Mouse (Mus musculus): ENCODE results near the gene Ifna14.
"Not testable (repeated sequence)": the region's sequence is repeated elsewhere in the genome, so short reads cannot be mapped to it uniquely, and the experiment has no call there.

The Ifna14 gene

DNA sequence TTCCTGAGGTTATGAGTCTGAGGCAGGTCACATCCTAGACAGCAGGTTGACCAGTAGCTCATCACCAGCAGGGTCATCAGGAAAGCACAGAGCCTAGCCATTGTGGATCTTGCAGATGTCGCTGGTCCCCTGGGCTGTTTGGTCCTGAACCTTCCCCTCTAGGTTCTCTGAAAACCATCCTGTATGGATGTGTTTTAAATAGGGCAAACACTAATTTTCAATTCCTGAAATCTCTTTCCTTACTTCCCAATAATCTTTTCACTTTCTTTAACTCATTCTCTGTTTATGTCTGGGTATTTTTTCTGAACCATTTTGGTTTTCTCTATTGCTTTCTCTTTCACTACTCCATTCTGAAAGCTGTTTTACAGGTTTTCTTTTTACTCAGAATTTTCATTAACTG lies at the start of gene Ifna14:
Gene Ifna14 (minus strand): TSS at position 101 of the 400 bp plus-strand sequence.
- no peak for DNase-seq

DNA sequence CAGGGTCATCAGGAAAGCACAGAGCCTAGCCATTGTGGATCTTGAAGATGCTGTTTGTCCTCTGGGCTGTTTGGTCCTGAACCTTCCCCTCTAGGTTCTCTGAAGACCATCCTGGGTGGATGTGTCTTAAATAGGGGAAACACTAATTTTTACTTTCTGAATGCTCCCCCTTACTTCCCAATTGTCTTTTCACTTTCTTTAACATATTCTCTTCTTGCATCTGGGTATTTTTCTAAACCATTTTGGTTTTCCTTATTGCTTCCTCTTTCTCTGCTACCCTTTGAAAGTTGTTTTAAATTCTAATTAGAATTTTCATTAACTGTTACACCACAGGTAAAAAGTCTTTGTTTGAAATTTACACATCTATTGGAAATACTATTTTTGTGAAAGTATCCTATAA lies 31.7 kb upstream of the Ifna14 start, which contains the start of gene Ifna12:
Gene Ifna12 (minus strand): TSS at position 101 of the 400 bp plus-strand sequence.
- no peak for DNase-seq

DNA sequence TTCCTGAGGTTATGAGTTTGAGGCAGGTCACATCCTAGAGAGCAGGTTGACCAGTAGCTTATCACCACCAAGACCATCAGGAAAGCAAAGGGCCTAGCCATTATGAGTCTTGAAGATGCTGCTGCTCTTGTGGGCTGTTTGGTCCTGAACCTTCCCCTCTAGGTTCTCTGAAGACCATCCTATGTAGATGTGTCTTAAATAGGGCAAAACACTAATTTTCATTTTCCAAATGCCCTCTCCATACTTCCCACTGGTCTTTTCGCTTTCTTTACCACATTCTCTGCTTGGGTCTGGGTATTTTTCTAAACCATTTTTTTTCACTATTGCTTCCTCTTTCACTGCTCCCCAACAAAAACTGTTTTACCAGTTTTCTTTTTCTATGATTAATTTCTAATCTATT lies 20.7 kb upstream of the Ifna14 start, which contains the start of gene Ifna9:
Gene Ifna9 (minus strand): TSS at position 101 of the 400 bp plus-strand sequence.
- DNase-seq, result no peak

DNA sequence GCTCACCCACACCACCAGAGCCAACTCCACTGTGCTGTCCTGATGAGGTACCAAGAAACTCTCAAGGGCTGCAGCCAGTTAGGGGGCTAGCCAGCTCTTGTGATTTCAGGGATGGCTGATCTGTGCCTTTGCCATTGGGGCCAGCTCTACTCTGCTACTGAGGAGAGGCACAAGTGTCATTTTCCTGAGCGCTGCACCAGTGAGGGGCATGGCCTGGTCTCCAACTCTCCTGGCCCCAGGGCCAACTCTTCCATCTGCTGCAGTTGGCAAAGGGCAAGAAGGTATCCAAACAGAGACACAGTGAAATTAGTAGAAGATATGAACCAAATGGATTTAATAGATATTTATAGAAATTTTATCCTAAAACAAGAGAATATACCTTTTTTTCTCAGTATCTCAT lies 9.8 kb downstream of the Ifna14 start:
- DNase-seq, result no peak

DNA sequence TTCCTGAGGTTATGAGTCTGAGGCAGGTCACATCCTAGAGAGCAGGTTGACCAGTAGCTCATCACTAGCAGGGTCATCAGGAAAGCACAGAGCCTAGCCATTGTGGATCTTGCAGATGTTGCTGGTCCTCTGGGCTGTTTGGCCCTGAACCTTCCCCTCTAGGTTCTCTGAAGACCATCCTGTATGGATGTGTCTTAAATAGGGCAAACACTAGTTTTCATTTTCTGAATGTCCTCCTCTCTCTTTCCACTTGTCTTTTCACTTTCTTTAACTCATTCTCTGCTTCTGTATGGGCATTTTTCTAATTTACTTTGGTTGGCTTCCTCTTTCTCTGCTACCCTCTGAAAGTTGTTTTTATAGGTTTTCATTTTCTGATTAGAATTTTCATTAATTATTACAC lies 13.5 kb downstream of the Ifna14 start, which contains the start of gene Ifna15:
Gene Ifna15 (minus strand): TSS at position 101 of the 400 bp plus-strand sequence.
- DNase-seq, result not testable (repeated sequence)

DNA sequence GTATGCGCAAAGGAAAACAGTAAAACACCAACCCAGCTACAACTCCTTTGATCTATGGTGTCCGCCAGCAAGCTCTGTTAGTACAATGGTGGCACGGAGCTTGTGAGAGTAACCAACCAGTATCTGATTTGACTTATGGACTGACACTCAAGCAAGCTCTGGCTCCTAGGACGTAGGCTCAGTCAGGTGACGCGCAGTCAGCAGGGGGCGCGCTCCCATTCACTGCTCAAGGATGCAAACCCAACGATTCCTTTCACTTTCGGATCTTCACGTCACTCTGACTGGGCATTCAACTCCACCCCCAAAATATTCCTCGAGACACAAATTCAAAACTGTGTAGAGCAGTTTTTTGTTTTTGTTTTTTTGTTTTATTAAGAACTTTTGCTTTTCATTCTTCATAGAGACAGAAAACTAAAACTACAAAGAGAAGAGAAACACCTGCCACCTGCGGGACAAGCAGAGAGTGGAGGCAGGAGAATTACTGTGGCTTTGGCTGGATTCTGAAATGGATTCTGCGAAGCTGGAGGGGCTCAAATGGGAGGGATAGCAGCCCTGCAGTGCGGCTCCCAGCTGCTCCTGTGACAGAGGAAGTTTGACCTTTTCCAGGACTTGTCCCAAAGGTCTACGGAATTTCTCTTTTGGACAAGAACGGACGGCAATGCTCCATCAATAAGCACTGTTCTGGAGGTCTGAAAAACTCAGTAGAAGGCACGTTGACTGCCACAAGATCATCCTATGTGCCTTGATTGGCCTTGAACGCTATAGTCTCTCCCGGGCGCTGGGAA lies 21.2 kb downstream of the Ifna14 start:
- DNase-seq, result peak; percentile 84

DNA sequence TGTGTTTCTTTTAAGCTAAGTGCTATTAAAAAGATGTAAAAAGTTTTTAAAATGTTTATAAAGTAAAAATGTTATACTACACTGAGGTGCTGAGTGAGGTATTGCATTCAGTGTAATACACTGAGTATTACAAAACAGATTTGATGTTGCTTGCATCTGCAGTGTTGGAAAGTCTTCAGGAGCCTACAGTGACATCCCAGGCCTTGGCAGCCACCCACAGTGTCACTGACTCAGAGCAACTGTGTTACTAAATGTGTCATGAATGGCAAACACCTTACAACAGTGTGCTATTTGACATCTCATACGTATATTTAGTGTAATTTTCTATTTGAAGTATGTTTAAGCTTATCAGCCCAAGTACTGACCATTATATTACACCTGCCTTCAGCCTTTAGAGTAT lies 23.6 kb downstream of the Ifna14 start:
- no peak for DNase-seq

DNA sequence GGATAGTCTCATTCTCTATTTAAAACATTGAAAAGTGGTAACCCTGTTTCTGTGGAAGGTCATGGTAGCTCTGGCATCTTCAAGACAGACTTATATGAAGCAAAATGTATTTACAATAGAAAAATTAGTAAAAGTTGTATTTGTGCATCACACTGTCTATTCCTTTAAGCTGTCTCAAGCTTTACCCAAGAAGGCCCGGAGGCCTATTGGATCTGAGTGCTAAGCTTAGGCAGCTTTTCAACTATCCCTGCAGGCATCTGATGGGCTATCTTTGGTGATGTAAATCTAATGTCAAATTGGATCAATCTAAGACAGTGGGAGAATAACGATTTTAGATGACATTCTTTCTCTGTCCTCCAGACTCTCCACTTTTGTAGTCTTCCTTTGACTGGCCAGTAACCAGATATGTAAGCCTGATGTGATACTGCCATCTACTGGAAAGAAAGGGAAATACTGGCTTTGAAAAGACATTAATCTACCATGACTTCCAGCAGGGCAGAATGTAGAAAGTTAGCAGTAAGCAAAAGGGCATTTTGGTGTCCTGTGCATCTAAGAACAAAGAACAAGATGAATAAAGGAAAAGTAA lies 27.9 kb downstream of the Ifna14 start:
- DNase-seq, result no peak

DNA sequence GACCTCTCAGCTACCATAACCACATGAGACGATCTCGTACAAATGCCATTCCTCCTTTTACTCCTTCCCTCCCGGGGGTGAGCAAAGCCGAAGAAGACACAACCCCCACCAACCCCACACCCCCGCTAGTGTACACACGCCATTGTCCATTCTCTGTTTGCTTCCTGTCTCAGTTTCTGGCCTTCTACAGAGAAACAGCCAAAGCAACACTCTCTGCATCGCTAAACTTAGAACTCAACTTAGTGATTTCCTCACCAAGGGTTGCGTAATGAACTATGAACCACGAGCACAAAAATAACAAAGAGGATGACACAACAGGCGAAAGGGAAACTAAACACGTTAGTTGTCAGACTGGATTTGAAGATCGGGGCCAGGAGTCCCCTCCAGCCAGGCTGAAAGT lies 34.3 kb downstream of the Ifna14 start:
- peak; percentile 6 for DNase-seq

DNA sequence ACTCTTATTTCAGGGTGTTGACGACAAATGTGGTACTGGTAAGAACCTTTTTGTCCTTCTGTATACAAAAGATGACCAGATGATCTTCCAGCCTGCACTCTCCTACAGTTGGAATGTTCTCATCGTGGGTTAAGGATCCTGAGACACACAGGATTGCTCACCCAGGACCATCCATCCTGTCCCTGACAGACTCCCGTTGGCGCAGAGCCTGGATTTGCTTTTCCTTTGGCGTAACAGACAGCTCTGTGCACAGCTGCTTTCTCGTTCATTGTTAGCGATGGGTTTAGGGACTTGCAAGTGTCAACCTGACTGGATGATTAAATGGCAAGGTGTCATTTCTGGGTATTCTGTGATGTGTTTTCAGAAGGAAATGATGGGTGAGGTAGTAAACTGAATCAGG lies 35.0 kb downstream of the Ifna14 start:
- DNase-seq, result no peak

DNA sequence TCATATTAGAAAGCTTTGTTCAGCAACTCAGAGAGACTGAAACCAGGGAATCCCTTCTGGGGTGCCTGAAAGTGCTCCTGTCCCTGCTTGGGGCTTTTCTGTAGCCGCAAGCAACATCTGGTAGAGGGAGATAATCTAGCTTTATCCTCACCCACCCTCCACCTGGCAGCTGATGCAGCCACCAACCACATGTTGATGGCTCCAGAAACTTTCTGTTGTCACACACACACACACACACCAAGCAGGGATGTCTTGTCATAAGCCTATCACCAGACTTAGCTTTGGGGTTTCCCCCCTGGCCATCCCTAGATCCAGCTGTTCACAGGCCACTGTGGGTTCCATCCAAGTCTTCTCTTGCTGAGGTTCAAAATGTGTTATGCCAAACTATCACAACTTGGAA lies 35.9 kb downstream of the Ifna14 start:
- no peak for DNase-seq

DNA sequence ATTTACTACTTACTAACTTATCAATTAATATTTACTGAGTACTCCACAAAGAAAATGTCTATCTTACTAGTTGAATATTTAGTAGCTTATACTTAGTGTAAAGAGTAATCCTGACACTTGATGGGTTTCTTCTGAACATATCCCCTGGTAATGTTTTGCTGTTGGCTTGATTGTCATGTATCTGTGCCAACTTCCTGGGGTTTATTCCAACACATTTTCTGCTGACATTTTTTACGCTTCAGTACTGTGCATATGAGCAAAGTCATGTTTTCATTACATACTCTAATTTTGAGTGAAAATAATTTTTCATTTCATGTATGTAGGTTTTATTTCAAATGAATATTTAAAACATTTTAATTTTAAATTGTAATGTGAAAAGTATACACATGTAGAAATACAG lies 36.7 kb downstream of the Ifna14 start:
- no peak for DNase-seq

DNA sequence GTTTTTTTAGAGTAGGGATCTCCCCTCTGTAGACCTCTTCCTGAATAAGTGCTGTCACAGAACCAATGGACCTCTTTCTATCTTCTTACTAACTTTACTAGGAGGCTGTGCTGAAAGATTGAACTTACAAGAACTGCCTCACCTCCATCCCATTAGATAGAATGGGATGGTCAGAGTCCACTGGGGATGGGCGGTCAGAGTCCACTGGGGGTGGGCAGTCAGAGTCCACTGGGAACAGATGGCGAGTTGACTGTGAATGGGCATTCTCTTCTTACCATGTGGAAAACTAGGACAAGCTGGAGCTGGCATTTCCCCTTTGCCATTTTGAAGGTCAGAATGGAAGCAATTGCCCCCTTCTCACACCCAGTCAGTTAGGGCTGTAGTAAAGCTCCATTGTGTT lies 38.1 kb downstream of the Ifna14 start:
- peak; percentile 43 for DNase-seq

DNA sequence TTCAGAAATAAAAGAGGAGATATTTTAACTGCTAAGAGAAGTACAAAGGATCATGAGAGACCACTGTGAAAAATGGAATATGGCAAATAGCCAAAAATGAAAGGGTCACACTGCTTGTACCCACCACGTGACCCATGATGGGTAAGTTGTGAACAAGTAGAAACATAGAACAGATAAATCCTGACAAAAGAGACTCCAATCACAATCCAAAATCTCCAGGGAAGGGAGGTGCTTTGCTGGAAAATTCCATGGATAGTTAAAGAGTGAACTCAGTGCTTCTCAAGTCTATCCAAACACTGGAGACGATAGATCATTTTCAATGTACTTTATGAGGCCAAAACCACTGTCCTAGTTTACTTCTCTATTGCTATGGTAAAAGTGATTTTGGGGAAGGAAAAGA lies 40.7 kb downstream of the Ifna14 start:
- no peak for DNase-seq

DNA sequence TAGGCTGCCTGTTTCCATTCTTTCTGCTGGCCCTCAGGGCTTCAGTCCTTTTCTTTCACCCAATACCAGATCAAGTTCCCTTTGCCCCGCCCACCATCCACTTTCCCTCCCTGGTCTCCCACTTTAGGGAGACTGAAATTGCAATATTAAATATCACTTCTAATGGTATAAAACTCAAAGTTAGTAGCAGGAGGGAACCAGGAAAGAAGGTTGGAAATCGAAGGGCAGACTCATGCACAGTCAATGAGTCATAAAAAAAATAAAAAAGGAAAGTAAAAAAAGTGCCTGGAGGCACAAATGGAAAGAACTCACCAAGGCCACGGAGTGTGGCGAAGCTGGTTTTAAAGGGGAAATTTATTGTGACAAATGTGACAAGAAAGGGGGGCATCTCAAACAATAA lies 41.3 kb downstream of the Ifna14 start:
- no peak for DNase-seq

DNA sequence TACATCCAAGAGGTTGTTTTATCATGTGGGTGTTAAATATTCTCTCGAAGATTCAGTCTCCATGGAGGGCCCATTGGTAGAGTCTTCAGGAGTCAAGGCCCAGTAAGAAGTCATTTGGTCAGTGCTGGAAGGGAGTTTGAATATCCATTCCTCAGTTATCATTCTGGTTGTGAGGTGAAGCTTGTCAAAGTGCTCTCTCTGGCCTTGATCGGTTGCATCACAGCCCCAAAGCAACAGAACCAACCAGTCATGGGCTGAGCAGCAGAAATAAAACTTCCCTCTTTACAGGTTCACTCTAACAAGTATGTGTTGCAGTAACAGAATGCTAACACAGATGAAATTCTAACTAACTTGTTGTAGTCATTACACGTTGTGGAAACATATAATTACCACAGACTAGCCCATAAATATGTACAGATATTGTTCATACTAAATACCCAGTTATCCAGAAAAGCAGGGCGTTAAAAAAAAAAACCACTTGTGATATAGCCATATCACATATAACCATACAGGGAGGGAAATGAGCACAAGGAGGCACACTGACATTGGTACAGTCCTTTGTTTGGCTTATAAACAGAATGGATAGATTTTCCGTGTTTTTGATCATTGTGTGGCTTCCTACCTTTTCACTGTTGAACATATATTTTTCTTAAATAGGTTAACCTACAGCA lies 45.1 kb downstream of the Ifna14 start:
- no peak for DNase-seq

DNA sequence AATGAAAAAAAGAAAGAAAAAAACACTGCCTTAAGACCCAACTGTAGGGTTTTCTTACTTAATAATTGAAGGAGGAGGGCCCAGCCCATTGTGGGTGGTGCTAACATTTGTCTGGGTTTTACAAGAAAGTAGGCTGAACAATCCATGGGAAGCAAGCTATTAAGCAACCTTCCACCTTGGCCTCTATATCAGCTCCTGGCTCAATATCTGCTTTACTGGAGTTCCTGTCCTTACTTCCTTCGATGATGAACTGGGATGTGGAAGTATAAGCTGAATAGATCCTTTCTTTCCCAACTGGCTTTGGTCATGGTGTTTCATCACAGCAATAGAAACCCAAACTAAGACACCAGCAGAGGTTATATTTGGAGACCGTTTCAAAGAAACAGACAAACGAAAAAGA lies 46.2 kb downstream of the Ifna14 start:
- DNase-seq, result no peak

DNA sequence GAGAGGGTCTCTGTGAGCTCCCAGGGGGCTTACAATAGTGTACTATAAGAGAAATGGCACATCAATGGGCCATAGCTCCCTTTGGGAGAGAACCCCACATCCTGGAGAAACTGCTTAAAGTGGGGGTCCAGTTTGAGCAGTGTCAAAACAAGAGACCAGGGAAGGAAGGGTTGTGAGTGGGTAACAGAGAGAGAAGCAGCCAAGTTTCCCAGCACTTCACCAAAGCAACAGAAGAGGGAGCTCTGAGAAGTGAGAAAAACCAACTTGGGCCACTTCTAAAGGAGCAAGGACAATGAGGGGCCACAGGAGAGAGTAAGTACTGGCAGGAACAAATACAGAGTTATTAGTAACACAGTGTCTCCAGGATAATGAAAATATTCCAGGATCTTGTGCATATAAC lies 48.4 kb downstream of the Ifna14 start:
- DNase-seq, result peak; percentile 22

DNA sequence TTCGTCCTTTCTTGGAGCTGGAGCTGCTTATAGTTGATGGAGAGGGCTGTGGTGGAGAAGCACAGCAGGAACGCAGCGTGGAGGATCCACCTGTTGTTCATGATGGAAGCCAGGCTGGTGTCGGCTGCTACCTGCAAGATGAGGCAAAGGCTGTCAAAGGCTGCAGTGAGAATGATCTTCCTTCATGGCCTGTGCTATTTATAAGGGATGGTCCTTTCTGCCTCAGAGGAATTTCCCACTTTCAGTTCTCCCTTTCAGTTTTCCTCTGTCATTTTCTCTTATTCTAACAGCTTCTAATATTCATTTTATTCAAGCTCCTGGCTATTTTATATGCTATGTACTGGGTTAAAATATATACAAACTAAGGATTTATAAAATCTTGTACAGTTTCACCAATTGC lies 48.9 kb downstream of the Ifna14 start, which contains the start of gene Ifnb1:
Gene Ifnb1 (minus strand): TSS at position 101 of the 400 bp plus-strand sequence.
- DNase-seq, result no peak

All from kidney, adult 18-20 months (tissue).